Mouse (Mus musculus) small intestine, adult 2 months (tissue): Measurements from ENCODE around the gene Ap1g1. TPM values are rescaled to one million over a fixed set of nuclear protein-coding genes. Genes with fewer than 3 reads are reported as not detected.
A peak's percentile ranks its signal among the peaks of the same experiment; 100 is the strongest.

Source experiments
- H3K27ac ChIP-seq: fragments of 200-500 bp; 2 replicates; pipeline ENCODE4 v1.5.1; 2012; ENCODE audit warnings: low read depth, low read length, control low read depth, inconsistent platforms; ENCODE audit not compliant: insufficient read depth
- H3K27me3 ChIP-seq: fragments of 200-500 bp; 2 replicates; pipeline ENCODE4 v1.6.1; 2012; ENCODE audit warnings: mild to moderate bottlenecking, moderate library complexity, low read length, inconsistent platforms; ENCODE audit not compliant: control insufficient read depth, insufficient read depth
- H3K36me3 ChIP-seq: fragments of 200-500 bp; 2 replicates; pipeline ENCODE4 v1.6.1; 2012; ENCODE audit warnings: mild to moderate bottlenecking, low read length, control low read depth, inconsistent platforms; ENCODE audit not compliant: control insufficient read depth, insufficient read depth
- H3K4me1 ChIP-seq: fragments of 200-500 bp; 2 replicates; pipeline ENCODE4 v1.6.1; 2012; ENCODE audit warnings: low read length, inconsistent platforms, mixed read lengths; ENCODE audit not compliant: control insufficient read depth, insufficient read depth, insufficient read length
- H3K4me3 ChIP-seq: fragments of 200-500 bp; 2 replicates; pipeline ENCODE4 v1.5.1; 2012; ENCODE audit warnings: low read depth, mild to moderate bottlenecking, control low read depth, inconsistent platforms, low read length, moderate library complexity
- CTCF ChIP-seq: fragments of 200-500 bp; IDR thresholded peaks from 2 replicates; pipeline ENCODE4 v1.5.1; 2012; ENCODE audit warnings: low read depth, mild to moderate bottlenecking, control low read depth, inconsistent platforms, low read length, moderate library complexity, mixed read lengths; ENCODE audit not compliant: insufficient replicate concordance, insufficient read length; ENCODE audit errors: extremely low read depth
- POLR2A ChIP-seq: fragments of 200-500 bp; IDR thresholded peaks from 2 replicates; pipeline ENCODE4 v1.6.1; 2012; ENCODE audit warnings: low read depth, mild to moderate bottlenecking, control low read depth, inconsistent platforms, low read length, moderate library complexity
- WGBS: fragments of 180-500 bp; shearing (Covaris S2); methylation state at CpG from one replicate; pipeline ENCODE4 v1.1.7; 2018; 5-methylcytosine and 5-hydroxymethylcytosine counted together
- polyA plus RNA-seq: library from polyadenylated mRNA; depleted of rRNA; stranded (reverse); fragments of >200 nt; gene quantifications from 2 replicates; pipeline ENCODE4 v1.2.3, GENCODE M21; 2012

Gene Ap1g1
- polyA plus RNA-seq, 1 experiment: 18.8 TPM

- H3K27ac ChIP-seq: peak overlapping the region; percentile 84
- WGBS: 29% methylated on average over 5 of the region's 5 CpGs
- H3K4me3 ChIP-seq: no peak overlapping the region
- peaks cover 13% of the 10 kb centered on the region; the same call in 1 of the 2 replicates for H3K4me1 ChIP-seq
- no peaks in the 10 kb centered on the region for H3K27me3 ChIP-seq
- peaks cover 37% of the 10 kb centered on the region for H3K36me3 ChIP-seq
- no peak for TF ChIP-seq POLR2A
- TF ChIP-seq CTCF: no peak
Measured at GRCm38 (mm10) chr8:109880012-109880662, 101.8 kb downstream of the Ap1g1 start.

DNA sequence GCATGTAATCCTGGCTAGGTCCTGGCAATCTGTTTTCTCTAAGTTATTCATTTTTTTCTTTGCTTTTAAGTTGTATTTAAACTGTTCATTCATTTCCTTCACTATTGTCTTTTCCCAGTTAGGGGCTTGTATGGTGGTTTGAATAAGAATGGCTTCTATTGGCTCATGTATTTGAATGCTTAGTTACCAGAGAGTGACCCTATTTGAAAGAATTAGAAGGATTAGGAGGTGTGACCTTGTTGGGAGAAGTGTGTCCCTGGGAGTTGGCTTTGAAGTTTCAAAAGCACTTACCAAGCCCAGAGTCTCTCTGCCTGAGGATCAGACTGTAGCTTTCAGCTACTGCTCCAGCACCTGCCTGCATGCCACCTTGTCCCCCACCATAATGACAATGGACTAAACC is 106.9 kb downstream of the Ap1g1 start:
- H3K4me3 ChIP-seq: no peak overlapping the region
- peaks cover 29% of the 10 kb centered on the region; the same call in 1 of the 2 replicates for H3K4me1 ChIP-seq
- TF ChIP-seq POLR2A (no peak), CTCF (no peak)
- no peaks in the 10 kb centered on the region for H3K27me3 ChIP-seq
- H3K36me3 ChIP-seq: peaks cover 21% of the 10 kb centered on the region
- no peak overlapping the region for H3K27ac ChIP-seq

GRCm38 (mm10) chr8:109889211-109889610 is 110.9 kb downstream of the Ap1g1 start:
- no peaks in the 10 kb centered on the region for H3K27me3 ChIP-seq
- TF ChIP-seq POLR2A: no peak
- no peak for TF ChIP-seq CTCF
- WGBS: 95% methylated on average over 1 of the region's 1 CpGs
- no peak overlapping the region for H3K4me3 ChIP-seq
- H3K36me3 ChIP-seq: peaks cover 3% of the 10 kb centered on the region; the same call in 1 of the 2 replicates
- peak overlapping the region; percentile 83 for H3K27ac ChIP-seq
- H3K4me1 ChIP-seq: peaks cover 21% of the 10 kb centered on the region; the same call in 1 of the 2 replicates

GRCm38 (mm10) chr8:109890794-109891585 is 112.6 kb downstream of the Ap1g1 start:
- H3K27ac ChIP-seq: no peak overlapping the region
- peaks cover 3% of the 10 kb centered on the region; the same call in 1 of the 2 replicates for H3K36me3 ChIP-seq
- peaks cover 27% of the 10 kb centered on the region for H3K4me1 ChIP-seq
- WGBS: 74% methylated on average over 3 of the region's 3 CpGs
- TF ChIP-seq CTCF (no peak), POLR2A (no peak)
- no peak overlapping the region for H3K4me3 ChIP-seq
- no peaks in the 10 kb centered on the region for H3K27me3 ChIP-seq

GRCm38 (mm10) chr8:109894636-109895035 is 116.3 kb downstream of the Ap1g1 start:
- H3K27me3 ChIP-seq: no peaks in the 10 kb centered on the region
- TF ChIP-seq POLR2A: no peak
- TF ChIP-seq CTCF: no peak
- H3K36me3 ChIP-seq: peaks cover 3% of the 10 kb centered on the region; the same call in 1 of the 2 replicates
- peaks cover 10% of the 10 kb centered on the region for H3K4me1 ChIP-seq
- no peak overlapping the region for H3K27ac ChIP-seq
- 100% methylated on average over 1 of the region's 1 CpGs for WGBS
- no peak overlapping the region for H3K4me3 ChIP-seq

- Histone ChIP-seq H3K4me3 (no peak overlapping the region), H3K4me1 (peaks cover 8% of the 10 kb centered on the region), H3K27ac (no peak overlapping the region; the same call in 1 of the 2 replicates), H3K27me3 (no peaks in the 10 kb centered on the region), H3K36me3 (peaks cover 3% of the 10 kb centered on the region; the same call in 1 of the 2 replicates)
- TF ChIP-seq CTCF (no peak), POLR2A (no peak)
- WGBS: 63% methylated on average over 12 of the region's 12 CpGs
Measured at GRCm38 (mm10) chr8:109895355-109895754, 117.0 kb downstream of the Ap1g1 start.

- no peak overlapping the region for H3K27ac ChIP-seq
- H3K4me1 ChIP-seq: peaks cover 9% of the 10 kb centered on the region; the same call in 1 of the 2 replicates
- no peak for TF ChIP-seq CTCF
- TF ChIP-seq POLR2A: no peak
- H3K27me3 ChIP-seq: no peaks in the 10 kb centered on the region
- H3K36me3 ChIP-seq: peaks cover 18% of the 10 kb centered on the region
- no peak overlapping the region for H3K4me3 ChIP-seq
Measured at GRCm38 (mm10) chr8:109902379-109902778, 124.0 kb downstream of the Ap1g1 start.
